Mouse (Mus musculus) midbrain, embryonic 10.5 days (tissue): ENCODE measurements around the gene Tdrd9. TPM values are rescaled to one million over a fixed set of nuclear protein-coding genes. Genes with fewer than 3 reads are reported as not detected.

Source experiments
- microRNA-seq: library from miRNA; unstranded; fragments of <30 nt; microRNA quantifications from one replicate; pipeline ENCODE4, GENCODE M21; 2017
- polyA plus RNA-seq: library from polyadenylated mRNA; unstranded; fragments of >200 nt; fragmentation: Nextera tagmentation; extraction: Ambion mirVana; gene quantifications from 2 replicates; pipeline ENCODE4 v1.2.1, GENCODE M21; 2016

Tdrd9 gene
- polyA plus RNA-seq, 1 experiment from 2014 or later = 1.0 TPM

Small RNA genes within 50 kb of the gene (microRNA-seq; reads per million reads assigned to microRNA genes)
- gene Mir3073a (not detected), gene Mir3073b (not detected)

Other genes starting within 250 kb of the Tdrd9 start
- gene Klc1, start 212.7 kb upstream of the Tdrd9 start, polyA plus RNA-seq = 189 and 265 TPM in 2 replicates
- gene Xrcc3, start 157.7 kb upstream of the Tdrd9 start, polyA plus RNA-seq = 16.7 and 18.2 TPM in 2 replicates
- 75.3 and 79.2 TPM in 2 replicates for gene Zfyve21, start 157.4 kb upstream of the Tdrd9 start, polyA plus RNA-seq
- 3.5 and 4.9 TPM in 2 replicates for gene Ppp1r13b, start 63.4 kb upstream of the Tdrd9 start, polyA plus RNA-seq
- gene Atp5mpl, start 4.6 kb upstream of the Tdrd9 start, polyA plus RNA-seq = 559 and 585 TPM in 2 replicates
- gene Rd3l, start 9.8 kb downstream of the Tdrd9 start, polyA plus RNA-seq = not detected in 2 replicates
- gene Aspg, start 135.1 kb downstream of the Tdrd9 start, polyA plus RNA-seq = 1.3 and 1.5 TPM in 2 replicates
- gene Kif26a, start 174.6 kb downstream of the Tdrd9 start, polyA plus RNA-seq = 3.3 and 4.7 TPM in 2 replicates